Mouse (Mus musculus): Measurements from ENCODE around the gene Rps12. TPM values are rescaled to one million over a fixed set of nuclear protein-coding genes. Genes with fewer than 3 reads are reported as not detected.
"Not testable (repeated sequence)": the region's sequence is repeated elsewhere in the genome, so short reads cannot be mapped to it uniquely, and the experiment has no call there.

Rps12 gene
- total and polyA plus RNA-seq, 3 experiments = 135 to 5,608 (median 1,493) TPM

- Histone ChIP-seq H3K4me3 (ENCODE audit: control insufficient read depth in 1 of 2, insufficient read depth in 1 of 2, low read depth in 2 of 2, low read length in 2 of 2) (peak overlapping the region; percentile 57 to 92), H3K9ac (ENCODE audit: control insufficient read depth, low read depth, low read length, poor library complexity, severe bottlenecking) (peak overlapping the region; percentile 90), H3K27me3 (ENCODE audit: control insufficient read depth in 1 of 2, insufficient read depth in 2 of 2, low read length in 2 of 2) (no peaks in the 10 kb centered on the region), H3K36me3 (ENCODE audit: control insufficient read depth in 1 of 2, insufficient read depth in 2 of 2, low read length in 2 of 2) (peaks cover 7 to 23% of the 10 kb centered on the region in 2 experiments), H3K79me2 (ENCODE audit: control insufficient read depth, insufficient read depth, low read length, poor library complexity) (peaks cover 30% of the 10 kb centered on the region), H3K27ac (ENCODE audit: control insufficient read depth, low read depth, low read length) (peak overlapping the region; percentile 98), H3K4me1 (ENCODE audit: control insufficient read depth in 1 of 2, insufficient read depth in 2 of 2, low read length in 2 of 2) (peaks cover 0 to 9% of the 10 kb centered on the region in 2 experiments; a peak in 2 of 4 replicates), H3K9me3 (replicated peaks; ENCODE audit: insufficient read depth, low read length) (no peaks in the 10 kb centered on the region)
- TF ChIP-seq POLR2AphosphoS5 (IDR thresholded peaks at IDR 0.05; ENCODE audit: borderline replicate concordance, low read depth, low read length) = no peak
- no peak for TF ChIP-seq ELF1 (IDR thresholded peaks at IDR 0.05; ENCODE audit: low read depth, low read length)
- no peak for TF ChIP-seq JUND (IDR thresholded peaks at IDR 0.05; ENCODE audit: low read depth, low read length)
- TF ChIP-seq NRF1 (IDR thresholded peaks at IDR 0.05; ENCODE audit: insufficient read depth, low read depth, low read length, poor library complexity, severe bottlenecking) = no peak
- no peak for TF ChIP-seq SIN3A (IDR thresholded peaks at IDR 0.05; ENCODE audit: low read length)
- TF ChIP-seq TAL1 (IDR thresholded peaks at IDR 0.05; ENCODE audit: low read length) = no peak
- no peak for TF ChIP-seq CHD1 (IDR thresholded peaks at IDR 0.05; ENCODE audit: low read depth, low read length)
- no peak for TF ChIP-seq POLR2A (IDR thresholded peaks at IDR 0.05; ENCODE audit: control insufficient read depth in 1 of 2, insufficient read depth in 1 of 2, low read depth in 1 of 2, low read length in 2 of 2, poor library complexity in 1 of 2)
- no peak for TF ChIP-seq GATA1 (IDR thresholded peaks at IDR 0.05; ENCODE audit: low read depth, low read length)
- TF ChIP-seq USF2 (IDR thresholded peaks at IDR 0.05; ENCODE audit: borderline replicate concordance in 1 of 2, insufficient read depth in 1 of 2, low read depth in 1 of 2, low read length in 2 of 2) = no peak
- TF ChIP-seq MXI1 (IDR thresholded peaks at IDR 0.05; ENCODE audit: low read depth, low read length) = no peak
- no peak for TF ChIP-seq BHLHE40 (IDR thresholded peaks at IDR 0.05; ENCODE audit: borderline replicate concordance, low read depth, low read length)
- TF ChIP-seq ZC3H11A (IDR thresholded peaks at IDR 0.05; ENCODE audit: low read depth, low read length) = no peak
- no peak for TF ChIP-seq MAFK (IDR thresholded peaks at IDR 0.05; ENCODE audit: borderline replicate concordance, low read depth, low read length)
- DNase-seq (ENCODE audit: low read depth, low spot score) = peak; percentile 59
Observed at GRCm38 (mm10) chr10:23788056-23788600, 1.1 kb upstream of the Rps12 start.

- H3K9ac ChIP-seq (ENCODE audit: control insufficient read depth, low read depth, low read length, poor library complexity, severe bottlenecking) = peak overlapping the region; percentile 98
- H3K36me3 ChIP-seq (ENCODE audit: control insufficient read depth in 1 of 2, insufficient read depth in 2 of 2, low read length in 2 of 2) = peaks cover 7 to 35% of the 10 kb centered on the region in 2 experiments
- H3K27ac ChIP-seq (ENCODE audit: control insufficient read depth, low read depth, low read length) = peak overlapping the region; percentile 93
- not testable (repeated sequence) for H3K9me3 ChIP-seq (replicated peaks; ENCODE audit: insufficient read depth, low read length); DNase-seq (ENCODE audit: low read depth, low spot score); H3K27me3 ChIP-seq (ENCODE audit: control insufficient read depth in 1 of 2, insufficient read depth in 2 of 2, low read length in 2 of 2)
- peaks cover 30% of the 10 kb centered on the region for H3K79me2 ChIP-seq (ENCODE audit: control insufficient read depth, insufficient read depth, low read length, poor library complexity)
- TF ChIP-seq POLR2A (IDR thresholded peaks at IDR 0.05; ENCODE audit: control insufficient read depth in 1 of 2, insufficient read depth in 1 of 2, low read depth in 1 of 2, low read length in 2 of 2, poor library complexity in 1 of 2) = 0 out of 4 replicates have a peak, but pooled peaks of 1 of the 2 experiments have one; percentile 59
- peaks cover 0 to 13% of the 10 kb centered on the region in 2 experiments; a peak in 3 of 4 replicates for H3K4me1 ChIP-seq (ENCODE audit: control insufficient read depth in 1 of 2, insufficient read depth in 2 of 2, low read length in 2 of 2)
- peak overlapping the region; percentile 62 to 97 for H3K4me3 ChIP-seq (ENCODE audit: control insufficient read depth in 1 of 2, insufficient read depth in 1 of 2, low read depth in 2 of 2, low read length in 2 of 2)
Observed at GRCm38 (mm10) chr10:23786631-23787038, 440 bp downstream of the Rps12 start.
